Mouse (Mus musculus) heart, adult 9 months (tissue): ENCODE measurements at regions not wholly inside any gene's neighbourhood (a gene's known extent, or its start where the extent isn't known, plus 50 kb on each side); places are given as distances from the start of the nearest gene placed in this dataset.

Experiments
- DNase-seq, 2 experiments: peaks; one replicate each; pipeline ENCODE4 v3.0.0; 2022; ENCODE audit warnings: low spot score in 2 of 2

- peak in 1 of 2 experiments; percentile 16 for DNase-seq
Observed at GRCm38 (mm10) chr4:53386309-53386708, 53.9 kb upstream of the Slc44a1 start.

- DNase-seq, result peak; percentile 56 to 84
Observed at GRCm38 (mm10) chr4:53384761-53385160, 55.5 kb upstream of the Slc44a1 start.

GRCm38 (mm10) chr4:53384104-53384503 lies 56.1 kb upstream of the Slc44a1 start:
- DNase-seq, result no peak

GRCm38 (mm10) chr4:53382012-53382411 lies 58.2 kb upstream of the Slc44a1 start:
- no peak for DNase-seq

DNA sequence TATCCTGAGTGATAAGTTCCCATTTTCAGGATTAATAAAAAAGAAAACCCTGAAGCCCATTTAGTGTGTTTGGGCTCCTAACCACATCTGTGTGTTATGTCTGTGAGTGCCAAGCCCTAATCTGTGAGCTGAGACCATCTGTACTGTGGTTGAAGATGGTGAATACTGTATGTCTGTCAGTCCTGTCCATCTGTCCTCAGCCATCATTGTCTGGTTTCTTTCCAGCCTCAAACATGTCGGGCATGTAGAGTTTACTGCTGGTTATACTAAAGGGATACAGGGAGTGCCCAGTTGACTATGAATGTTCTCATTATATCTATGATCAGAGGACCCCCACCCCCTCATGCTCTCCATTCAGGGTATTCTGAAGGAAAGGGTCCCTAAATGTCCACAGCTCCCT lies 60.4 kb upstream of the Slc44a1 start:
- DNase-seq, result no peak

DNA sequence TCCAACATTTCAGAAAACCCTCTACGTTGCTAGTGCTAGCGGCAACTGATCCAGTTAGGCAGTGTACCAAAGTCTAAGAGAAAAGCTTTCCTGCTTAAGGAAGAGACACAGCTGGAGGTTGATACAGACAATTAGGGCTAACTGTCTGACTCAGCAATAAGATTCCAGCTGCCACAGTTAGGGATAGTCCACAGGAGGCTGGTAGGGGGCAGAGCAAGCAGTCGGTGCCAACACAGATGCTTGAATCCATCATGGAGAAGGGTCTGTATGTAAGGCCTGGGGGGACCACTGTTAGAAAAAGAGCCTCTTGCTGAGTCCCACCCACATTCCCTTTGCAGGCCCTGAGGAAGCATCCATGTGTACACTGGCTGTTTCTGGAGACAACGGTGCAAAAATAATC lies 63.2 kb upstream of the Slc44a1 start:
- DNase-seq, result no peak

DNA sequence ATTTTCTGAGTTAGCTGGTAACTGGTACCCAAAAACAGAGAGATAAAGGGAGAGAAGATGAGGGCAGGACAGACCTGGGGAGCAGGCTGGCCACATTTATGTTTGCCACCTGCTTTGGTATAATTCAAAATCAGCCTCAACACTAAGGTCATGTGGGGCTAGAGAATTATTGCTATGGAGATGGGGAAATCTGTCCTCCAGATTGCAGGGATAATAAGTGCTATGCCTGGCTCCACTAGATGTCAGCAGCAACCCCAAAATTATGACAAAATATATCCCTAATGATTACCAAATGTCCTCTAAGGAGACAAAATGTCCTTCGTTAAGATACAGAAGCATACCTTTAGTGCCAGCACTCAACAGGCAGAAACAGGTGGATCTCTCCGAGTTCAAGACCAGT lies 83.8 kb upstream of the Slc44a1 start:
- DNase-seq, result no peak

DNA sequence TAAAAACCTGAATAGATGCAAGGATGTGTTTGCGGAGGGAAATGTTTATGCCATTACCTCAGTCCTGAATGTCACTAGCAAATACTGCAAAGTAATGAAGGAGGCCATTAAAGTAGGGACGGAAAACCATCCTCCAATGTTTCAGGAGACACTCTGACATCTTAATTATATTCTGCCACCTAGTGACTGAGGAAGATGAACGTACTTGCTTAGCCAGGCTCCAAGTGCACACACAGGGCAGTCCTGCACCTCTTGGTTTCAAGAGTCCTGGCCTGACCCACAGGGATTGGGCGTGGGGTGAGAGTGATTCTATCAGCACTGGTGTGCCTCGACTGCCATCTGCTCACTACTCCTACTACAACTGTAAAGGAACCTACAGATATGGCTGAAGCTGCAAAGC lies 85.3 kb upstream of the Slc44a1 start:
- DNase-seq, result peak; percentile 29 to 50

- DNase-seq, result peak in 1 of 2 experiments; percentile 61
Observed at GRCm38 (mm10) chr4:53353399-53354090, 86.7 kb upstream of the Slc44a1 start.

GRCm38 (mm10) chr4:53351104-53351607 lies 89.1 kb upstream of the Slc44a1 start:
- no peak for DNase-seq

DNA sequence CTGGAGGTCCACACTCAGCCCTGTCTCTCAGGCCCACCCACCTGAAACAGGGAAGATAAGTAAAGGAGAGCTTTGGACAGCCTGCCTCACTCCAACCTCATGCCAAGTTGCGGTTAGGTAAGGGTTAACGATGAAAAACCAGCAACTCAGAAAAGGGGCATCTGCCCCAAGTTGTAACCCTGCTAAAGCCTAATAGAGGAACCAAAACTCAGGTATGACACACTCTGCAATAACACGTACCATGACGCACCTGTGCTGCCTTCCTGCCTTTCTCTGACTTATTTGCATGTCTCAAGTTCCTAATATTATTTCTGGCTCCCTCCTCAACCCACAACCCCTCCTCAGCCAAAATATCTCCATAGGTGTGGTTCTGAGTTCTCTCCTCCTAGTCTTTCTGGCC lies 94.9 kb upstream of the Slc44a1 start:
- DNase-seq, result no peak

GRCm38 (mm10) chr4:53344546-53344945 lies 95.7 kb upstream of the Slc44a1 start:
- no peak for DNase-seq

DNA sequence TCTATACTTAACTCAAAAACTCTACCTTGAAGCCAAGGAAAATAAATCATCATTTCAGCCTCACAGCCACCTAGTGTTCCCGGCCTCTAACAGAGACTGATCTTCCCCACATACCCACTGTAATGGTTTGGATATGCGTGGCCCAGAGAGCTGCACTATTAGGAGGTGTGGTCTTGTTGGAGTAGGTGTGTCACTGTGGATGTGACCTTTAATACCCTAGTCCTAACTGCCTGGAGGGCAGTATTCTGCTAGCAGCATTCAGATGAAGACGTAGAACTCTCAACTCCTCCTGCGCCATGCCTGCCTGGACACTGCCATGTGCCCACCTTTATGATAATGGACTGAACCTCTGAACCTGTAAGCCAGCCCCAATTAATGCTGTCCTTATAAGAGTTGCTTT lies 99.0 kb upstream of the Slc44a1 start:
- DNase-seq, result no peak

DNA sequence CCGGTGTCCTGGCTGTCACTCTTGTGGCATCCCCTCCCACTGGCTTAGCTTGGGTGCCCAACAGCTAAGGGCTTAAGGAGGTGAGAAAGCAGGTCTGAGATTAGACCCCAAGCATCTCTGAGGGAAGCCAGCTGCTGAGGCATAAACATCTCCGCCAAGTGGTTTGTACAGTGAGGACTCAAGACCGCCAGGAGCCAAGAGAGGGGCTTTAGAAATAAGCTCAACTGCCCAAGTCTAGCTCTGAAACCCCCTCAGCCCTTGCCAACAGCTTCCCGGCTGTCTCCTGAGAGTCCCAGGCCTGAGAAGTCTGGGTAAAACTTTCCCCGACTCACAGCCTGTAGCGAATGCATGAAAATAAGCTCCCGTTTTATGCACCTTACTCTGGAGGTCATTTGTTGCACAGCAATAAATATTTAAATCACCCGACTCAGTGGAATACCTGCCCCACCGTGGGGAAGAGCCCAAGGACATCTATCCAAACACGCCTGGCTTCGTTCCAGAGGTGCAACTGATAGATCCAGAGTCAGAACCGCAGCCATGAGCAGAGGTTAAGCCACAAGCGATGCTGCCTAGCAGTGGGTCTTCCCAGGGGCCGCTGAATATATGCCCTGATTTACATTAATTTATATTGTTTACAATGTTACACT lies 100.1 kb upstream of the Slc44a1 start:
- DNase-seq, result no peak

- peak in 1 of 2 experiments; percentile 33 for DNase-seq
Observed at GRCm38 (mm10) chr4:53339125-53340020, 100.8 kb upstream of the Slc44a1 start.

- DNase-seq, result no peak
Observed at GRCm38 (mm10) chr4:53338479-53338878, 101.7 kb upstream of the Slc44a1 start.

GRCm38 (mm10) chr4:53337784-53338183 lies 102.4 kb upstream of the Slc44a1 start:
- peak; percentile 39 to 55 for DNase-seq

DNA sequence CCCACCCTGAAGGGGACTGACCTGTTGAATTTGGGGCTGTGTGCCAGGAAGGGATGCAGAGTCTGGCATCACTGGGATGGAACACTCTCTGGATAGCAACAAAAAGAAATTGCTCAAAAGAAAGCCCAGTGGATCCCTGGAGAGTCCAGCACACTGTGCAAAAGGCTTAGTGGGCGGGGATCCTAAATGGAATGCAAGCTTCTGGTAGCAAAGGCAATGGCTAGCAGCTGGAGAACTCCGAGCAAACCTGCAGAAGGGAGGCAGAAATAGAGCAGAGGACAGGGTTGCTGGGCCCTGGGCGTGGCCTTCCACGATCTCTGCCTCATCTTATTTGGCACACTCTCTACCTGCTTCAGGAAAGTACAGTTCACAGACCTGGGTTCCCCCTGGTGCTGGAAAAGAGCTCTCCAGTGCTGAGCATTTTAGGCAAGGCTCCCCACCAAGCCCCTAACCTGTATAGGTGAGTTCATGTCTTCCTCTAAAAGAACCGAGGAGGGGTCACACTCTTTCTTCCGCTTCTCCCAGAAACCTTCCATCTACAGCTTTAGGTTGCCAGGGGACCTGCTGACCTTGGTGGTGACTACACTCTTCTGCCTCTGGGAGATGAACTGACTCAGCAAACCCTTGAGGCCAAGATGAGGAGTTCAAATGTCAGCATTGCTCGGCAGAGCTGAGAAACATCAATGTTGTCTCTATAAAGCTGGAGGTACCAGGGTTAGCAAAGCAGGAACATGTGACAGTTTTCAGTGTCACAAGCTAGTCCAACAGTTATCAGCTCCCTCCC lies 112.6 kb upstream of the Slc44a1 start:
- DNase-seq, result no peak

- no peak for DNase-seq
Observed at GRCm38 (mm10) chr4:53323838-53324237, 116.4 kb upstream of the Slc44a1 start.

DNA sequence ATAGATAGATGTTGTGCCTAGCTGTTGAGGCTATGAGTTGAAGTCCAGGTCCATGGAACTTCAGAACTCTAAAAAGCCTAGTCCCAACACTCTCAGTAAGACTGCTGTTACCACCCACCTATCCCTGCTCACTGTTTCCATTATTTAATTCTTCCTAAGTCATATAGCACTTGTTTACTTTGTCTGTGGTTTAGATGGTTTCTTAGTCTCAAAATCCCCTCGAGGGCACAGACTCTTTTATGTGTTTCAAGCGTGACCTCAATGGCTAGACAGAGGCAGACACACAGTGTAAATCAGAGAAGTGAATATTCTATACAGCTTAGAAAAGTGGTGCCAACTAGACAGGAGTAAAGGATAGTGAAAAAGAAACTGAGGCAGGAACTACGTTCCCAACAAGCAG lies 117.0 kb upstream of the Slc44a1 start:
- DNase-seq, result no peak

DNA sequence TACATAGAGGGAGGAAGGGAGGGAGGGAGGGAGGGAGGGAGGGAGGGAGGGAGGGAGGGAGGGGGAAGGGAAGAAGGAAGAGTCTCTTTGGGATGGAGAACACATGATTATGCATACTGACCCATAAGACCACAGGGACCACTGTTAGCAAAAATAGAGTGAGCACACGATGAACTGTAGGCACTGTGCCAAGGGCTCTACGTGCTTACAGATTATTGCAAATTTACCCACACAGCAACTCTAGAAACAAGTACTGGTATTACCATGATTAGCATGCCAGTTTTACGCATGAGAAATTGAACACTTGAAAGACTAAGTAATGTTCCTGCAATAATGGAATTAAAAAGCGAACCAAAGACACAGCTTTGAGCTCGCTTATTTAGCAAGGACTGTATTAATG lies 117.7 kb upstream of the Slc44a1 start:
- no peak for DNase-seq
